Mouse (Mus musculus): Measurements from ENCODE around the gene Fli1.

The Fli1 gene

GRCm38 (mm10) chr9:32542212-32543039 lies at the start of gene Fli1:
Fli1 (minus strand) TSS chr9:32542861.
- DNase-seq (ENCODE audit: low read depth), result peak; percentile 58

GRCm38 (mm10) chr9:32591732-32592582 lies 49.3 kb upstream of the Fli1 start:
- DNase-seq (ENCODE audit: low read depth), result peak; percentile 92

- DNase-seq (ENCODE audit: low read depth), result no peak
Measured at GRCm38 (mm10) chr9:32590571-32590970, 47.9 kb upstream of the Fli1 start.

- DNase-seq (ENCODE audit: low read depth), result peak; percentile 76
Measured at GRCm38 (mm10) chr9:32589900-32590299, 47.2 kb upstream of the Fli1 start.

GRCm38 (mm10) chr9:32585357-32585756 lies 42.7 kb upstream of the Fli1 start:
- peak; percentile 42 for DNase-seq (ENCODE audit: low read depth)

- no peak for DNase-seq (ENCODE audit: low read depth)
Measured at GRCm38 (mm10) chr9:32583905-32584304, 41.2 kb upstream of the Fli1 start.

GRCm38 (mm10) chr9:32581851-32582573 lies 39.4 kb upstream of the Fli1 start:
- peak; percentile 58 for DNase-seq (ENCODE audit: low read depth)

GRCm38 (mm10) chr9:32578411-32578810 lies 35.8 kb upstream of the Fli1 start:
- no peak for DNase-seq (ENCODE audit: low read depth)

GRCm38 (mm10) chr9:32573638-32574037 lies 31.0 kb upstream of the Fli1 start:
- DNase-seq (ENCODE audit: low read depth), result no peak

- no peak for DNase-seq (ENCODE audit: low read depth)
Measured at GRCm38 (mm10) chr9:32571676-32572075, 29.0 kb upstream of the Fli1 start.

- DNase-seq (ENCODE audit: low read depth), result peak; percentile 28
Measured at GRCm38 (mm10) chr9:32570547-32570946, 27.9 kb upstream of the Fli1 start.

GRCm38 (mm10) chr9:32569261-32569660 lies 26.6 kb upstream of the Fli1 start:
- no peak for DNase-seq (ENCODE audit: low read depth)

- no peak for DNase-seq (ENCODE audit: low read depth)
Measured at GRCm38 (mm10) chr9:32567603-32568002, 24.9 kb upstream of the Fli1 start.

- no peak for DNase-seq (ENCODE audit: low read depth)
Measured at GRCm38 (mm10) chr9:32565309-32565708, 22.6 kb upstream of the Fli1 start.

GRCm38 (mm10) chr9:32562837-32563236 lies 20.2 kb upstream of the Fli1 start:
- no peak for DNase-seq (ENCODE audit: low read depth)

GRCm38 (mm10) chr9:32562409-32562808 lies 19.7 kb upstream of the Fli1 start:
- peak; percentile 77 for DNase-seq (ENCODE audit: low read depth)

- no peak for DNase-seq (ENCODE audit: low read depth)
Measured at GRCm38 (mm10) chr9:32561190-32561890, 18.7 kb upstream of the Fli1 start.

- no peak for DNase-seq (ENCODE audit: low read depth)
Measured at GRCm38 (mm10) chr9:32559859-32560258, 17.2 kb upstream of the Fli1 start.

GRCm38 (mm10) chr9:32559454-32559853 lies 16.8 kb upstream of the Fli1 start:
- DNase-seq (ENCODE audit: low read depth), result no peak

GRCm38 (mm10) chr9:32556313-32556712 lies 13.7 kb upstream of the Fli1 start:
- DNase-seq (ENCODE audit: low read depth), result peak; percentile 99

- DNase-seq (ENCODE audit: low read depth), result peak; percentile 47
Measured at GRCm38 (mm10) chr9:32555279-32555678, 12.6 kb upstream of the Fli1 start.

GRCm38 (mm10) chr9:32550541-32550940 lies 7.9 kb upstream of the Fli1 start:
- DNase-seq (ENCODE audit: low read depth), result no peak
